In genomic region chr7:129506894-129507293, GRCm38 (mm10) we compare ENCODE assay signal across 9 mouse cellular contexts.
A peak's percentile ranks its signal among the peaks of the same experiment; 100 is the strongest.
DNase-seq lines count a peak whose midpoint lies in the region; ATAC-seq and TF ChIP-seq lines count a peak whose summit lies in the region.
"Had no signal": no experiment of that assay in that cellular context is flagged by ENCODE, and none has a peak within 500 bp of the region (broad histone marks: within the 10 kb centered on the region; RNA-seq: fewer than 3 reads in every experiment).

No protein-coding gene starts in this region.

- TF ChIP-seq CTCF in gastrocnemius, adult 2 months (IDR thresholded peaks at IDR 0.05), result peak; percentile 64
- peak; percentile 72 for TF ChIP-seq CTCF in lung, embryonic 14.5 days (IDR thresholded peaks at IDR 0.05; ENCODE audit: low read depth)
- no peak for TF ChIP-seq CTCF in brain, embryonic 14.5 days (IDR thresholded peaks at IDR 0.05; ENCODE audit: borderline replicate concordance, extremely low read depth, insufficient read depth, insufficient read length)

- H3K4me3 ChIP-seq in gastrocnemius, adult 2 months, result no peak overlapping the region
- no peak overlapping the region for H3K4me3 ChIP-seq in lung, embryonic 14.5 days (ENCODE audit: low read depth, low read length)
- H3K4me3 ChIP-seq: myocyte had no signal

- WGBS in lung, embryonic 14.5 days, result 24% methylated on average over 2 of the region's 2 CpGs

- no peaks in the 10 kb centered on the region for H3K9me3 ChIP-seq in lung, embryonic 14.5 days (ENCODE audit: low read depth, low read length)

- no peak overlapping the region for H3K9ac ChIP-seq in lung, embryonic 14.5 days

- no peak for ATAC-seq in lung, embryonic 14.5 days (ENCODE audit: insufficient read depth)

- DNase-seq in gastrocnemius, adult 2 months, result no peak
- no peak for DNase-seq in gastrocnemius, postnatal 10 days
- DNase-seq in lung, embryonic 14.5 days, result peak; percentile 85
- no peak for DNase-seq in lung, postnatal 4 days
- DNase-seq in brain, embryonic 14.5 days (ENCODE audit: low read depth), result peak; percentile 87
- DNase-seq in lung, postnatal 10 days, result peak; percentile 36
- DNase-seq in spleen, adult 12 weeks (ENCODE audit: low spot score), result no peak
- DNase-seq in urinary bladder, postnatal 14 days (ENCODE audit: low spot score), result no peak

- no peaks in the 10 kb centered on the region for H3K27me3 ChIP-seq in lung, embryonic 14.5 days (ENCODE audit: insufficient read depth, low read length)

- no peak overlapping the region for H3K4me2 ChIP-seq in lung, embryonic 14.5 days

- no peak overlapping the region for H3K27ac ChIP-seq in gastrocnemius, adult 2 months
- H3K27ac ChIP-seq in lung, embryonic 14.5 days (ENCODE audit: low read depth), result no peak overlapping the region

- no peaks in the 10 kb centered on the region for H3K4me1 ChIP-seq in lung, embryonic 14.5 days (ENCODE audit: insufficient read depth)

- intact Hi-C loops in gastrocnemius, adult 2 months (cut with DNase I), result loop anchor here (5.0 kb wide), 1 partner anchor 645 kb away; no protein-coding TSS in a partner anchor

- no peak for TF ChIP-seq POLR2A in brain, embryonic 14.5 days (IDR thresholded peaks at IDR 0.05; ENCODE audit: borderline replicate concordance, extremely low read depth, insufficient read depth, insufficient read length, poor library complexity, severe bottlenecking)

- H3K36me3 ChIP-seq in lung, embryonic 14.5 days (ENCODE audit: insufficient read depth), result no peaks in the 10 kb centered on the region

Comparison
In these comparisons a context has a peak if more than half of its experiments do, and no peak if none do; other contexts are left out.
1. DNase-seq: peak in lung, embryonic 14.5 days (single experiment), brain, embryonic 14.5 days (single experiment) and lung, postnatal 10 days (single experiment); none in gastrocnemius, adult 2 months (single experiment), gastrocnemius, postnatal 10 days (single experiment), lung, postnatal 4 days (0 of 2), spleen, adult 12 weeks (single experiment) and urinary bladder, postnatal 14 days (single experiment).